Mouse (Mus musculus): ENCODE measurements around the gene Lct. TPM values are rescaled to one million over a fixed set of nuclear protein-coding genes. Genes with fewer than 3 reads are reported as not detected.

The Lct gene
- polyA plus RNA-seq, 1 experiment from 2014 or later: not detected

GRCm38 (mm10) chr1:128243627-128243995 lies 84.5 kb downstream of the Lct start, which contains the start of gene Ubxn4:
TSS of gene Ubxn4 (plus strand) at chr1:128243964.
- peak within 1 kb of the TSS; percentile 90 for H3K27ac ChIP-seq (ENCODE audit: low read depth, low read length)
- H3K4me1 ChIP-seq (ENCODE audit: control insufficient read depth, insufficient read depth, low read length): peaks cover 4% of the 10 kb centered on the region; the same call in 1 of the 2 replicates
- H3K4me3 ChIP-seq (ENCODE audit: low read depth, low read length): peak within 1 kb of the TSS; percentile 81
- H3K36me3 ChIP-seq (ENCODE audit: control insufficient read depth, insufficient read depth, low read length): no peaks in the 10 kb centered on the region
- H3K9me3 ChIP-seq (replicated peaks; ENCODE audit: control insufficient read depth, low read length): no peaks in the 10 kb centered on the region
- H3K4me2 ChIP-seq: peak within 1 kb of the TSS; percentile 85
- ATAC-seq (replicated peaks; ENCODE audit: insufficient number of reproducible peaks, low FRiP score, low TSS enrichment): no peak
- H3K9ac ChIP-seq (ENCODE audit: low read depth, low read length): peak within 1 kb of the TSS; percentile 88
- WGBS (ENCODE audit: insufficient replicate concordance): 10% methylated on average over 10 of the region's 10 CpGs
- H3K27me3 ChIP-seq (ENCODE audit: control insufficient read depth, insufficient read depth, low read length): no peaks in the 10 kb centered on the region

- no peak overlapping the region for H3K9ac ChIP-seq (ENCODE audit: low read depth, low read length)
- H3K36me3 ChIP-seq (ENCODE audit: control insufficient read depth, insufficient read depth, low read length): peaks cover 28% of the 10 kb centered on the region
- no peak overlapping the region for H3K4me2 ChIP-seq
- H3K9me3 ChIP-seq (replicated peaks; ENCODE audit: control insufficient read depth, low read length): no peaks in the 10 kb centered on the region
- ATAC-seq (replicated peaks; ENCODE audit: insufficient number of reproducible peaks, low FRiP score, low TSS enrichment): no peak
- H3K4me3 ChIP-seq (ENCODE audit: low read depth, low read length): no peak overlapping the region
- H3K4me1 ChIP-seq (ENCODE audit: control insufficient read depth, insufficient read depth, low read length): no peaks in the 10 kb centered on the region
- H3K27ac ChIP-seq (ENCODE audit: low read depth, low read length): no peak overlapping the region
- 91% methylated on average over 4 of the region's 4 CpGs for WGBS (ENCODE audit: insufficient replicate concordance)
- H3K27me3 ChIP-seq (ENCODE audit: control insufficient read depth, insufficient read depth, low read length): no peaks in the 10 kb centered on the region
Measured at GRCm38 (mm10) chr1:128235181-128235580, 92.9 kb downstream of the Lct start.

Other genes starting within 250 kb of the Lct start
- 8.0 and 8.2 TPM in 2 replicates for gene Zranb3, start 225.3 kb downstream of the Lct start, polyA plus RNA-seq (2014; fragmentation: Nextera tagmentation; extraction: Ambion mirVana)
- 62.2 and 73.1 TPM in 2 replicates for gene R3hdm1, start 225.0 kb downstream of the Lct start, polyA plus RNA-seq (2014; fragmentation: Nextera tagmentation; extraction: Ambion mirVana)
- 59.4 and 62.4 TPM in 2 replicates for gene Ubxn4, start 84.4 kb downstream of the Lct start, polyA plus RNA-seq (2014; fragmentation: Nextera tagmentation; extraction: Ambion mirVana)
- 192 and 204 TPM in 2 replicates for gene Mcm6, start 31.3 kb upstream of the Lct start, polyA plus RNA-seq (2014; fragmentation: Nextera tagmentation; extraction: Ambion mirVana)
- 71.1 and 79.2 TPM in 2 replicates for gene Dars, start 89.0 kb upstream of the Lct start, polyA plus RNA-seq (2014; fragmentation: Nextera tagmentation; extraction: Ambion mirVana)